Mouse (Mus musculus) lung, postnatal 0 days (tissue): ENCODE measurements around the gene Entpd7. TPM values are rescaled to one million over a fixed set of nuclear protein-coding genes. Genes with fewer than 3 reads are reported as not detected.

Experiments
- ATAC-seq: fragments of 200-750 bp; cut with Nextera tagmentation; 2 replicates; pipeline ENCODE4 v1.8.0; 2017; ENCODE audit warnings: moderate library complexity
- DNase-seq: peaks from one replicate; pipeline ENCODE4 v3.0.0-alpha.2; 2016; ENCODE audit warnings: low spot score
- H3K27ac ChIP-seq: fragments of 300-500 bp; sonication (generic); 2 replicates; pipeline ENCODE4 v1.5.1; 2014; ENCODE audit warnings: antibody characterized with exemption, mild to moderate bottlenecking, low read length, mixed read lengths
- H3K27me3 ChIP-seq: fragments of 300-500 bp; sonication (generic); replicated peaks from 2 replicates; pipeline ENCODE4 v1.6.1; 2014; ENCODE audit warnings: low read length, mixed read lengths; ENCODE audit not compliant: insufficient read depth
- H3K36me3 ChIP-seq: fragments of 300-500 bp; sonication (generic); 2 replicates; pipeline ENCODE4 v1.6.1; 2014; ENCODE audit warnings: low read length, mixed read lengths; ENCODE audit not compliant: insufficient read depth
- H3K4me1 ChIP-seq: fragments of 300-500 bp; sonication (generic); 2 replicates; pipeline ENCODE4 v1.6.1; 2014; ENCODE audit warnings: antibody characterized with exemption, low read depth, low read length, mixed read lengths; ENCODE audit not compliant: insufficient read depth
- H3K4me2 ChIP-seq: fragments of 300-500 bp; sonication (generic); replicated peaks from 2 replicates; pipeline ENCODE4 v1.6.1; 2014; ENCODE audit warnings: low read depth, mild to moderate bottlenecking, low read length, moderate library complexity, mixed read lengths
- H3K4me3 ChIP-seq: fragments of 300-500 bp; sonication (generic); 2 replicates; pipeline ENCODE4 v1.5.1; 2014; ENCODE audit warnings: low read depth, low read length
- H3K9ac ChIP-seq: fragments of 300-500 bp; sonication (generic); replicated peaks from 2 replicates; pipeline ENCODE4 v1.6.1; 2014; ENCODE audit warnings: low read depth, mild to moderate bottlenecking
- H3K9me3 ChIP-seq: fragments of 300-500 bp; sonication (generic); 2 replicates; pipeline ENCODE4 v1.6.1; 2016; ENCODE audit warnings: low read length, mixed read lengths
- CTCF ChIP-seq: IDR thresholded peaks from 2 replicates; pipeline ENCODE4 v1.5.1; 2016; ENCODE audit warnings: antibody characterized with exemption, mild to moderate bottlenecking
- EP300 ChIP-seq: IDR thresholded peaks from 2 replicates; pipeline ENCODE4 v1.6.1; 2016; ENCODE audit warnings: antibody characterized with exemption, mild to moderate bottlenecking, control low read depth
- WGBS: fragments of 180-500 bp; shearing (Covaris S2); extraction: QIAGEN DNeasy Blood & Tissue Kit; methylation state at CpG from one replicate; pipeline ENCODE4 v1.1.7; 2014; 5-methylcytosine and 5-hydroxymethylcytosine counted together
- polyA plus RNA-seq: library from polyadenylated mRNA; unstranded; fragments of >200 nt; fragmentation: Nextera tagmentation; extraction: Ambion mirVana; gene quantifications from 2 replicates; pipeline ENCODE4 v1.2.1, GENCODE M21; 2015

The Entpd7 gene
- polyA plus RNA-seq, 1 experiment from 2014 or later, result 6.1 TPM

- peak overlapping the region; percentile 76 for H3K9ac ChIP-seq
- no peaks in the 10 kb centered on the region for H3K9me3 ChIP-seq
- no peaks in the 10 kb centered on the region for H3K27me3 ChIP-seq
- peak overlapping the region; percentile 68 for H3K27ac ChIP-seq
- DNase-seq (peak; percentile 40), ATAC-seq (no peak)
- 3% methylated on average over 21 of the region's 21 CpGs for WGBS
- no peaks in the 10 kb centered on the region for H3K36me3 ChIP-seq
- TF ChIP-seq EP300 (no peak), CTCF (no peak)
- H3K4me1 ChIP-seq, result peaks cover 11% of the 10 kb centered on the region; the same call in 1 of the 2 replicates
- H3K4me3 ChIP-seq, result peak overlapping the region; percentile 89
- peak overlapping the region; percentile 80 for H3K4me2 ChIP-seq
These were observed 15.8 kb upstream of the Entpd7 start for GRCm38 (mm10) chr19:43673513-43674315.

DNA sequence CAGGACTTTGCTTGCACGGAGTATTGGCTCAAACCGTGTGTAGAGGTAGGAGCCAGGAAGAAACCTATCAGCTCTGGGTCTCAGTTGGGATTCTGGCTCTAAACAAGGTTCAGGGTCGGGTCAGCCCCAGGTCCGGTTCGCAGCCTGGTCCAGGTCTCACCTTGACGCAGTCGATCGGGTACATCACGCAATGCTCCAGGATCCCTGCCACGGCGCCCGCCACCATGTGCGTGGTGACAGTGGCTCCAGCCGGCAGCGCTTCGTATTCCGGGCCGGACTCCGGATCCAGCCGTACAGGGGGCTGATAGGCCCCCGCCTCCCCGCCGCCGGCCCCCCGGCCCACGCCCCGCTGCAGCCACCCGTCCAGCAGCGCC lies 15.2 kb upstream of the Entpd7 start:
- WGBS, result under 1% methylated on average over 27 of the region's 29 CpGs
- peak overlapping the region; percentile 76 for H3K9ac ChIP-seq
- TF ChIP-seq EP300 (no peak), CTCF (no peak)
- no peaks in the 10 kb centered on the region for H3K9me3 ChIP-seq
- DNase-seq, result peak; percentile 27
- H3K36me3 ChIP-seq, result no peaks in the 10 kb centered on the region
- peak overlapping the region; percentile 68 for H3K27ac ChIP-seq
- no peaks in the 10 kb centered on the region for H3K27me3 ChIP-seq
- H3K4me1 ChIP-seq, result peaks cover 11% of the 10 kb centered on the region; the same call in 1 of the 2 replicates
- H3K4me3 ChIP-seq, result peak overlapping the region; percentile 89
- peak overlapping the region; percentile 80 for H3K4me2 ChIP-seq
- no peak; the same call in 1 of the 2 replicates for ATAC-seq

DNA sequence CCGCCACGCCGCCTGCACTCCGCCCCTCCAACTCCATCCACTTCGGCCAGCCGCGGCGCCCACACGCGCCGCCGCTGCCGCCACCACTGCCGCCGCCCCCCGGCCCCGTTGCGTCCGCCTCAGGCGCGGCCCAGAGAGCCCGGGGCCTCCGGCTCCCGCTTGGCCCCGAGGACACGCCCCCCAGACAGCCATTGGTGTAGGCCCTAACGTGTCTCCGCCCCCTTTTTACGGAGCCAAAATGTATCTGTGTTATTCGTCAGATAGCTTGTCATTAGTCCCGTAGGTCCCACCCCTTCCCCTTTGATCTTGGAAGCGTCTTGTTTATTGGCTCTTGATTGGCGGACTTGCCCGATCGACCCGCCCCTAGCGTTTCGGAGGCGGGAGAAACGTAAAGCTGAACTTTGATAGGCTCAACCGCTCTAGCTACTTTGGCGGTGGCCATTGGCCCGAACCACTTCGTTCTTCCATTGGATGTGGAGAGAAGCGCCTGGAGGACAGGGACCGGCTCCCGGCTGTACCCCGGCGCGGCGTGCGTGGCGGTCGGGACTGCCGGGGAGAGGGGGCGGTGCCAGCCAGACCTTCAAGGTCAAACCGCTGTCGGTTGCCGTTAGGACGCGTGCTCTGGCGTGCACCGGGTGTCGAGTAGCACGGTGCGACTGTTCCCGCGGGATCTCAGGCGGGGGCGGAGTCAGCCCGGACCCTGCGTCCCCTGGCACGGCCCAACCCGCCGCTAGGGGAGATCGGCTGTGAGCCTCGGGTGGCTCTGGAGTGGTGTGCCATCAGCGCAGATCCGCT lies 14.5 kb upstream of the Entpd7 start, which contains the start of gene Slc25a28:
Slc25a28 (minus strand) TSS at position 152 of the 795 bp plus-strand sequence.
- peak within 1 kb of the TSS; percentile 76 for H3K9ac ChIP-seq
- no peaks in the 10 kb centered on the region for H3K36me3 ChIP-seq
- H3K4me1 ChIP-seq, result peaks cover 11% of the 10 kb centered on the region; the same call in 1 of the 2 replicates
- WGBS, result 1% methylated on average over 66 of the region's 79 CpGs
- peak within 1 kb of the TSS; percentile 87 for H3K4me2 ChIP-seq
- peak within 1 kb of the TSS; percentile 89 for H3K4me3 ChIP-seq
- no peaks in the 10 kb centered on the region for H3K27me3 ChIP-seq
- ATAC-seq, result peak; percentile 94
- TF ChIP-seq CTCF (peak; percentile 93), EP300 (no peak)
- 0 out of 2 replicates have a peak, but pooled peaks cover under 1% of the 10 kb centered on the region for H3K9me3 ChIP-seq
- H3K27ac ChIP-seq, result peak within 1 kb of the TSS; percentile 98
- DNase-seq, result peak; percentile 100

DNA sequence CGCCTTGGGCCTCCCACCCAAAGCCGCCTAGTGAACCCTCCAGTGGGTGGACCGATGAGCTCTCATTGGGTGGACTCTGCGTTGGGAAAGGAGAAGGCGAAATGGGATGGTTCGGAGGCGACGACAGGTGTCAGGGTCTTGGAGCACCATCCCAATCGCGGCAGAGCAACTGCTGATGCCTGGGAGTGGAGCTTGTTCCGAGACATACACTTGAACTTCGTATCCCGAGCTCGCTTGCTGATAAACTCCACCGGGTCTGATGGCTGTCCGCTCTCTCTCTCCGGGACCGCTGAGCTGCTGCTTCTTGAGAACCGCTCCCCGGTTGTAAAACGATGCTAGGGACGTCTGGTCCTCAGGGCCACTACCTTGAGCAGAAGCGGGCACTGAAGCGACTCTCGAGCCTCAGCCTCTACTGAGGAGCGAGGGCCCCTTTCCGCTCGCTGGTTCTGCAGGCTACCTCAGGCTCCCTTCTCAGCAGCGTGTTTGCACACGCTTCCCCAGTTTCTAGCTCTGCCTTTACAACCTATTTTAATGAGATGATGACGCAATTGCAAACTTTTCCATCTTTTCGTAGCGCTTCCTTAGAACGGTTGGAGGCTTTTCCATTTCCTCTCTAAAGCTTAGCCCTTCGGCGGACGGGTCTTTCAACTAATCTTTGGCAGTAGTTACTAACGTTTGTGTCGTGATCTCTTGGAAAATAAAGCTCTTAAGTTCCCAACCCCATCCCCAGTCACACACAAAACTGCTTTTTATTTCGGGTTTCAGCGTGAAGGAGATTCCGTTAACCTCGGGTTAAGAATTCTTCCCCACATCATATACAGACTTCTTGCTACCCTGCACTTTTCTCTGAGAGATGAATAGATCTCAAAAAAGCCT lies 13.7 kb upstream of the Entpd7 start:
- Histone ChIP-seq H3K36me3 (no peaks in the 10 kb centered on the region), H3K27me3 (no peaks in the 10 kb centered on the region), H3K4me1 (peaks cover 11% of the 10 kb centered on the region; the same call in 1 of the 2 replicates), H3K27ac (peak overlapping the region; percentile 98), H3K4me3 (peak overlapping the region; percentile 89), H3K9ac (peak overlapping the region; percentile 52), H3K9me3 (0 out of 2 replicates have a peak, but pooled peaks cover 3% of the 10 kb centered on the region), H3K4me2 (peak overlapping the region; percentile 87)
- 2% methylated on average over 43 of the region's 43 CpGs for WGBS
- TF ChIP-seq CTCF, result no peak
- no peak for TF ChIP-seq EP300
- DNase-seq (peak; percentile 69), ATAC-seq (no peak)

GRCm38 (mm10) chr19:43678467-43679003 lies 10.9 kb upstream of the Entpd7 start:
- DNase-seq (peak; percentile 29), ATAC-seq (no peak)
- no peak overlapping the region for H3K4me3 ChIP-seq
- no peak overlapping the region for H3K27ac ChIP-seq
- no peak for TF ChIP-seq EP300
- no peak for TF ChIP-seq CTCF
- H3K4me2 ChIP-seq, result no peak overlapping the region
- H3K4me1 ChIP-seq, result peaks cover 8% of the 10 kb centered on the region; the same call in 1 of the 2 replicates
- no peak overlapping the region for H3K9ac ChIP-seq
- H3K27me3 ChIP-seq, result no peaks in the 10 kb centered on the region
- WGBS, result 61% methylated on average over 8 of the region's 8 CpGs
- no peaks in the 10 kb centered on the region for H3K36me3 ChIP-seq
- H3K9me3 ChIP-seq, result 0 out of 2 replicates have a peak, but pooled peaks cover 3% of the 10 kb centered on the region
